Mouse (Mus musculus): ENCODE results near the gene Fam114a1. TPM values are rescaled to one million over a fixed set of nuclear protein-coding genes. Genes with fewer than 3 reads are reported as not detected.

The Fam114a1 gene
- total RNA-seq, 2 experiments from 2014 or later: 10.0 to 12.4 TPM

DNA sequence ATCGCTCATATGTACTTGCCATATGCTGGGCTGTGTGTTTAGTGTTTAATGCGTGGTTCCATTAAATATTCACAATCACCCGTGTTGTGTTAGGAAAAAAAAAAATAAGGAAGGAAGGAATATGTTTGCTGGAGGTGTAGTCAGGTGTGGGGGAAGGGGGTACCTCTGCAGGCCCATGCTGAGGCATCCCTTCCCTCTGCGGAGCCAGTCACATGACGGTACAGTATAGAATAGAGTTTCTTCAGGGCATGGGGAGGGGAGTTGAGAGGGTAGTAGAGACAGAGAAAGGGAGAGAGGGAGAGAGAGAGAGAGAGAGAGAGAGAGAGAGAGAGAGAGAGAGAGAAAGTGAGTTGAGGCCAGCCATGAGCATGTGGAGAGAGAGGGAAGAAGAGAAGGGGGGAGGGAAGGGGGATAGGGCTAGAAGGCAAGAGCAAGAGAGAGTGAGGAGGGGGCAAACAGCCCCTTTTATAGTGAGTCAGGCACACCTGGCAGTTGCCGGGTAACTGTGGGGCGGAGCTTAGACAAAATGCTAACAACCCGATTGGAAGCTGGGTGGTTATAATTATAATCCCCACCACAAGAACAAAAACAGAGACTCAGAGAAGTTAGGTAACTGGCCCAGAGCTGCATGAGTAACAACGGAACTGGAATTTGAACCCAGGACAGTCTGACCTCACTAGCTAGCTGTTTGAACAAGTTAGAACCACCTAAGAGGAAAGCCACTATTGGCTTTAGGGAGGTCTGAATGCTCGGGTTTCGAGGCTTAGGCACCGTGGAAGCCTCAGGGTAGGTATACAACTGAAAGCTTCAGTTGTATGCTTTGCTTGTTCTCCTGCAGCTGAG lies 76.8 kb downstream of the Fam114a1 start:
- intact Hi-C loops (cut with DNase I): no loop called here
- DNase-seq: no peak

DNA sequence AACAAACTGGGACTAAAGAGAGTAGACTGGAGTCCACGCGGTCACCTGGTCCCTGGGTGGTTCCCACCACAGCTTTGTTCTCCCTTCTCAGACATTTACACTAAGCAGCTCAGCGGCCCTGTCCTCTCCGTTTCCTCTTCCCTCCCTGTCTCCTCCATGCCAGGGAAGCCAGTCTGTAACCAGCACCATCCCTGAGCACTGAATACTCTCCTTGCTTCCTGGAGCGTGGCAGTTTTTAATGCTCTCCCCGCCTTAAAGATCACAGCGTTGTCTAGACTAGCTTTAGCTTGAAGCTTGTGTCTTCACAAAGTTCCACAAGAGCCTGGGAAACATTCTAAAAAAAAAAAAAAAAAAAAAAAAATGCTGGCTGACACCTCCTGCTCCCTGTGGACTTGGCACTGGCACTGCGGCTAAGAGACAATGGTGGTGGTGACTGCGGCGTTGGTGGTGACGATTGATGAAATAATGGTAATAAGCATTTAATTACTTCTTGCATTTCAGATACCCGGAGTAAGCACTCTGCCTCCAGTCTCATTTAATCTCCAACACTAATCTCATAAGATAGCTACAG lies 77.5 kb downstream of the Fam114a1 start:
- DNase-seq: no peak
- intact Hi-C loops (cut with DNase I): no loop called here

DNA sequence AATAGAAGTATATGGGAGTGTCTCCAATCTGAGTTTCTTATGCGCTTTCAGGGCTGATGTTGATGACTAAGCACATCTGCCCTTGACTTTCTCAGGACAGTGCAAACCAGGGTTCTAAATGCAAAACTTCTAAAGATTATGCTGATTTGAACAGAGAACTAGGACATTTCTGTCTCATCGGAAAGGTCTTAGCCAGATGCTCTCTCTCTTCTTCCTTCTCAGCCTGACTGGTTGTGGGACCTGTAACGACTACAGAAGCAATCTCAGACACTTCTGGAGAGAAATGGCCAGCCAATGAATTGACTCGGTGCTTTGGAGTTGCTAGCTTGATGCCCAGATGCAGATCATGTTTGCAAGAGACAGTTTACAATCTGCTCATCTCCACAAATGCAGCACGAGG lies 80.0 kb downstream of the Fam114a1 start:
- intact Hi-C loops (cut with DNase I): no loop called here
- no peak for DNase-seq

DNA sequence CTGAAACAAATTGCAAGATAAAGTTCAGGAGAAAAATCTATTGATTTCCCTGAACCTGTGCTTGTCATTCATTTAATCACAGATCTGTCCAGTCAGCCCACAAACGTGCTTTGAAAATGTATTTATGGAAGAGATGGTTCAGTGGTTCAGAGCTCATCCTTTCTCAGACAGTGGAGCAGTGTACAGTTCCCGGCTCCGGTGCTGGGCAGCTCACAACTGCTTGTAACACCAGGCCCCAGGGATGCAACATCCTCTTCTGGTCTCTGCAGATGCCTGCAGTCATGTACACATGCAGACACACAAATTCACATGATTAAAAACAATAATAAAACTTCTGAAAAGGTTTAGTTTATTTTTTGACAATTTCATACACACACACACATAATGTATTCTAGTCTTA lies 81.6 kb downstream of the Fam114a1 start:
- intact Hi-C loops (cut with DNase I): no loop called here
- DNase-seq: no peak

DNA sequence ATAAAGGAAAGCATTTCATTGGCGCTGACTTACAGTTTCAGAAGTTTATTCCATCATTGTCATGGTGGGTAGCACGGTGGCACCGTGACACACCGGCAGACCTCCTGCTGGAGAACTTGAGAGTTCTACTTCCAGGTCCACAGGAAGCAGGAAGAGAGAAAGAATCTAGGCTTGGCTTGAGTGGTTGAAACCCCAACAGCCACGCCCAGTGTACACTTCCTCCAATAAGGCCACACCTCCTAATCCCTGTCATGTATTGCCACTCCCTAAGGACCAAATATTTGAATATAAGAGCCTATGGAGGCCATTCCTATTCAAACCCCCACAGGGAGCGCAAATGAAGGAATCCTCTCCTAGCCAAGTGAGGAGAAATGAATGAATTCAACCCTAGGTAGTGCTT lies 87.7 kb downstream of the Fam114a1 start:
- intact Hi-C loops (cut with DNase I): no loop called here

DNA sequence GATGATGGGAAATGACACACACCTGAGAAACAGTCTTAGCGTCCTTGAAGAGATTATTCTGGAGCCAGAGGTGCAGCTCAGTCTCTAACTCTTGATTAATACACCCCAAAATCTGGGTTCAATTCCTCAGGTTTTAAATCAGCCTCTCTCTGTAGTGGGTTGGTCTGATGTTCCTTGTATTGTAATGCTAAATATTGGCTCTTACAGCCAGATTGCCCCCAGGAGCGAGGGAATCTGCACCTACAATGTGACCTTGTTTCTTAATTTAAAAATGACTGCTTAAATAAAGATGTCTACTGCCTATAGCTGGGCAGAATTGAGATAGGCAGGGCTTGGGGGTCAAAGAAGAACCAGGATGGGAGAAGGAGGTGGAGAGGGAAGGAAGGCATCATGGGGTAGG lies 89.9 kb downstream of the Fam114a1 start:
- no peak for DNase-seq
- intact Hi-C loops (cut with DNase I): no loop called here

More for the DNA sequence above, 87.7 kb downstream of the Fam114a1 start:
- DNase-seq: no peak

DNA sequence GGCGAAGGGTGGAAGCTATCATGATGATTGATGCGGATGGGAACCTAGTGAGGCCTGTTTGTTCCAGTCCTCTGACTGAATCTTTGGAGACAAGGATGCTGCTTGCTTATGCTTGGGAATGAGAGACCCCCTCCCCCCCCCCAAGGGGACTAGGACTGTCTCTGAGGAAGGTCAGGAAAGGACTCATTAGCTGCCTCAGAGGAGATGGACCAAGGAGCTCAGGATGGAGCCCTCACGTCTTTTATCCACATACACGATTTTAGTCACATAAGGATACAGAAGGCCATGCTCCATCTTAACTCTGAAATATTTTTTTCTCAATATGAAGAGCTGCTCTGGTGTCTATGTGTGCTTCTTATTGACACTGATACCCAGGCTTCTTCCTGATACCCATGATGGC lies 92.4 kb downstream of the Fam114a1 start:
- no peak for DNase-seq
- intact Hi-C loops (cut with DNase I): no loop called here

DNA sequence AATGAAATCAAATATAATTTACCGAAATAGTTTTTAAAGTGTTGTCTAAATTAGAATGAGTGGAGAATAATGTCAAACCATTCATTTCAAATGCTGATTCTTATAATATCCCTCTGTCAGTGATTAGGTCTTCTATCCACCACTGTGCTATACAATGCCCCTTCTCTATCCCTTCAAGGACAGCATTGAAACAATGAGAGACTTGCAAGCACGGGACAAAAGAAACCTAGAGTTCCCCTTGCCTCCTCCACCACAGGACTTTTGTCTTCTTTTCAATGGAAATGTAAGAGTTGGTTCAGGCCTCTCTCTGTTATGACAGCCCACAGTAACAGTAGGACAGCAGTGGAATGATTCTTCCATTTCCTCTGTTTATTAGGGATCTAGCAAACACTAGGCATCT lies 93.4 kb downstream of the Fam114a1 start:
- intact Hi-C loops (cut with DNase I): no loop called here
- no peak for DNase-seq

DNA sequence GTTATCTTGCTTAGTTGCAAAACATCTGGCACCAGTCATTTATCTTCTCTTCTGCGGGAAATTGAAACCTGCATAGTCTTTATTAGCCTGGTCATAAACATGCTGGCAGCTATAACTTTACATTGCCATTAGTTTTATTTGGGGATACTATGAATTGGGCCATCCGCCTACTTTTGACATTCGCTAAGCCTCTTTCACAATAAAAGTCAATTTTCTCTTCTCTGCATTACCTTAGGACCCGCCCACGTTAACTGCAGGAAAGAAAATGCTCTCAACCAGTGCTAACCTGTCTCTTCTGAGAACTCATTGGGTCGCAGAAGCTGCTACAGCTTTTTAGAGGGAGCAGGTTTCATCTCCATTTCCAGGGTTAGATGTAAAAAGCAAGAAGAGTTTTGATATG lies 98.3 kb downstream of the Fam114a1 start:
- intact Hi-C loops (cut with DNase I): no loop called here
- no peak for DNase-seq

DNA sequence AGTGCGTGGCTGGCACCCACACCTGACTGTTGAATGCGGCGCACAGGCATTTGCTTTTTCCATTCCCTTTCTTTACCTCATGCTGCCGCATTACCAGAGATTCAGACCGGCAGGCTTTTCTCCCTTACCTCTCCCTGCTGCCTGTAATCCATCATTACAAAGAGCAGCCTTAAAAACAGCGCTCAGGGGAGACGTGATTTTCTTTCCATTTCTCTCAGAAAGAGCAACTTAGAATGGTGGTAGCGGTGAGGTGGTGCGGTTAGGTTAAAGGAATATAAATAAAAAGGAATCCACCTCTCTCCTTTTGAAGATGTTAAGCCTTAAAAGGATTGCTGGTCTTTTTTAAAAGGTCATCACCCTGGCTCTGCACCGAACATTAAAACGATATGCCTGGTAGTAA lies 100.0 kb downstream of the Fam114a1 start:
- DNase-seq: no peak
- intact Hi-C loops (cut with DNase I): no loop called here

DNA sequence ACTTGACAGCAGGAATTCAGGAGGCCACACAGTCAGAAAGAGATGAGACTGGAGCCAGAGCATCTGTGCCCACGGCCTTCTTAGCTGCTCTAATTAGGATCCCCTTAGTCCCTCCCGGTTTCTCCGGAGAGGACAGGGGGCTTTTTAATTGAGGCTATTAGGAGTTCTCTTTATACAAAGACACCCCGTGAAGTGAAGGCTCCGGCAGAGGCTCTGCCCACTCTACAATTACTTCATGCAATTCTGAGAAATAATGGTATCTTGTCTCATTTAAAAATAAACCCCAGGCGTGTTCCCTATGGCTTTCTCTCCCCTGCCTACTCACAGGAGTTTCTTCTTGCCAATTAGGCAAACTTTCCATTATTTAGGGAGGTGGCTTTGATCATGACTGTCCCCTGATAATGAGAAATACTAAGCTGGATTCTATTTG lies 101.8 kb downstream of the Fam114a1 start:
- intact Hi-C loops (cut with DNase I): no loop called here
- DNase-seq: no peak

DNA sequence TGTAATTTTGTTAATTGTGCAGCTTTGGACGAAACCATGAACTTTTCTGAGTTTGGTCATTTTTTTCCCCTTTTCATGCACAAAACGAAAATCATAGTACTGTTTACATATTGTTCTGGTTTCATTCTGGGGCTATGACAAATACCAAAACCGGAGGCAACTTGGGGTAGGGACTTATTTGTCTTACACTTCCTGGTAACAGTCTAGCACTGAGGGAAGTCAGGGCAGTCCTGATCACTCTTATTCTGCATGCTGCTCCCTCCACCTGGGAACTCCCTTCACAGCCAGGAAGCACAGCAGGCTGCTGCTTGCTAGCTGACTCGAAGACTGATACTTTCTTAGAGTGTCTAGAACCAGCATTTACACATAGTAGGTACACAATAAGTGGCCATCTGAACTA lies 103.4 kb downstream of the Fam114a1 start:
- intact Hi-C loops (cut with DNase I): no loop called here
- no peak for DNase-seq

DNA sequence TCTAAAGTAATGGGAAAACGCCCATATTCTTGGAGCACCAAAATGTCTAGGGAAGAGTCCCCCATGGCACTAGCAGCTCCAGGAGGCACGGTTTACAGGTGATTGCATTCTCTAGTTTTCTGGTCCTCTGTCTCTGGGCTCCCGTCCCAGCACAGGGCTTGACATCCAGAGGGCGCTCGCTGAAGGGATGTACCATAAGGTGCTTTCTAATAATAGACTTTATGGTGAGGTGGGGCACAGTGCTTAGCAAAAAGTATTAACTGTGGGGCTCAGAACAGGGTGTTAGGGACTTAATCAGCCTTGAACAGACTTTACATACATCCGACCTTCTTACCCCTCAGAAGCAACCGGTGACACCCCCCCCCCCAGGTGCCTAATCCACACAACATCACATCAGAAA lies 104.8 kb downstream of the Fam114a1 start:
- intact Hi-C loops (cut with DNase I): loop anchor here (5.0 kb wide), 1 partner anchor 138 kb away; no protein-coding TSS in a partner anchor
- peak in 1 of 2 experiments; percentile 13 for DNase-seq

DNA sequence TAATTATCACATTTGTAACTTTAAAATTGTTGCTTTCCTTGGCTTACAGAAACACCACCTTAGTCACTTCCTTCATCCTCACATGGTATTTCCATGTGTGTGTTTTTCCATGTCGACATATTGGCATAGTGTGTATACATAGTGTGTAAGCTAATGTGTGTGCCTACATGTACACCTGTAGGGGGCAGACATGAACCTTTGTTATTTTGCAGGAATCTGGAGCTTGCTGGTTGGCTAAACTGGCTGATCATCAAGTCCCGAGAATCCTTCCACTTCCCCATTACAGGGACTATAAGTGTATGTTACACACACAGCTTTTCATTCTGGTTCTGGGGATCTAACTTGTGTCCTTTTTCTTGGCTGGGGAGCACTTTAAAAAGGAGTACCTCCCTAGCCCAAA lies 106.2 kb downstream of the Fam114a1 start:
- intact Hi-C loops (cut with DNase I): loop anchor here (5.0 kb wide), 1 partner anchor 136 kb away; no protein-coding TSS in a partner anchor

DNA sequence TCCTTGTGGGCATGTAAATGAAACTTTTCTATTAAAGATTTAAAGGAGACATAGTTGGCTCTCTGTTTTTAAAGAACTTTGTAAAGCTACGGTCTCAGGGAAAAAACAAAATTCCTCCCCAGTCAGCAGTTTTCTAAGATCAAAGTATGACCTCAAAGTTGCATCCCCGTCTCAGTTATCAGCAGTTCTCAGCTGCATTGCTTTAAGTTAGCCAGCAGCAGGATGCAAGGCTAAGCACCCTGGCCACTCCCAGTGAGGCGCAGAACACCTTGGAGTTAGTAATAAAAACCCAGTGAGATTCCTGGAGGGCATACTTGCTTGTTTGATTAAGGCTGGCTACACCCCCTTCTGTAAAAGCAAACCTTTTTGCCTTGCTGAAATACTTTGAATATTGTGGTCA lies 106.9 kb downstream of the Fam114a1 start:
- intact Hi-C loops (cut with DNase I): loop anchor here (5.0 kb wide), 1 partner anchor 136 kb away; no protein-coding TSS in a partner anchor
- no peak for DNase-seq

More for the DNA sequence above, 106.2 kb downstream of the Fam114a1 start:
- DNase-seq: no peak

DNA sequence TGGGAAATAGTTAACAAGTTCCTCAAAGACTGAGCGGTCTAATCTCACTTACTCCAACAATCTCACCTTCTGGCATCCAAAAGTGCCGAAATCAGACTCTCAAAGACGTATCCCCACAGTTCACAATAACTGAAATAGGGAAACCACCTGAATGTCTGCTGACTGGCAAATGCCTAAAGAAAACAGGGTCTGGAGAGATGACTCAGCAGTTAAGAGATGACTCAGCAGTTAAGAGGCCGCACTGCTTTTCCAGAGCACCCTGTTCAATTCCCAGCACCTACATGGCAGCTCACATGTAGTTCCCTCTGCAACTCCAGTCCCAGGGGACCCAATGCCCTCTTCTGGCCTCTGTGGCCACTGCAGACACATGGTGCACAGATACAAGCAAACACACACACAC lies 108.2 kb downstream of the Fam114a1 start:
- intact Hi-C loops (cut with DNase I): loop anchor here (5.0 kb wide), 1 partner anchor 134 kb away; no protein-coding TSS in a partner anchor
- DNase-seq: no peak

DNA sequence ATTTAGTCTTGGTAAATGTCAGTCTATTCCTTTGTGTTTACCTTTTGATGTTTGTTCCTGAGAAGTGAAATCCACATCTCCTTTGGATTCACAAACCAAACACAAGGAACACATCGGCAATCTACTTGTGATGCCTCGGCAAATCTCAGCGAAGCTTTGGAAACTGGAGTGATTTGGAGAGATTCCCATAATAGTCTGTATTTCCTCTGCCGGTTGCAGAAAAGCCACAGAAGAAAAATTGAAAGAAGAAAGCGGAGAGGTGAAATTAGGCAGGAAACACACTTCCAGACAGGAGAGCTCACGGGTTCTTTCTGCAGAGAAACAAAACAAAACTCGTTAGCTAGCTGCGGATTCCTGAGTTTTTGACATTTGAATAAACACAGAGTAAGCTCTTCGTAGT lies 110.0 kb downstream of the Fam114a1 start:
- no peak for DNase-seq
- intact Hi-C loops (cut with DNase I): loop anchor here (5.0 kb wide), 1 partner anchor 132 kb away; no protein-coding TSS in a partner anchor

DNA sequence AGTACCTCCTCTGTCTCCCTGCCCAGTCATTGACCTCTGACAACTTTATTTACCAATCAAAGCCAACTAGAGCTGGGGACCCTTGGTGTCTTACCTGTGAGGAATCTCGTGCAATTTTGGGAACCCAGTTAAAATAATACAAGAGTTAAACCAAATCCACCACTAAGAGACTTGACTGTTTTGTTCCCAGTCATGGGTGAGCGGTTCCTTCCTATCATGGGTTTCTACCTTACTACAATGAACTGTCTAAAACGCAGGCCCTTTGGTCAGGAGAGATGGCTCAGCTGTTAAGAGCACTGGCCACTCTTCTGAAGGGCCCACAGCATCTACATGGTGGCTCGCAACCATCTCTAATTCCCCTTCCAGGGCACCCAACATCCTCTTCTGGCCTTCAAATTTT lies 112.0 kb downstream of the Fam114a1 start:
- intact Hi-C loops (cut with DNase I): no loop called here
- no peak for DNase-seq

DNA sequence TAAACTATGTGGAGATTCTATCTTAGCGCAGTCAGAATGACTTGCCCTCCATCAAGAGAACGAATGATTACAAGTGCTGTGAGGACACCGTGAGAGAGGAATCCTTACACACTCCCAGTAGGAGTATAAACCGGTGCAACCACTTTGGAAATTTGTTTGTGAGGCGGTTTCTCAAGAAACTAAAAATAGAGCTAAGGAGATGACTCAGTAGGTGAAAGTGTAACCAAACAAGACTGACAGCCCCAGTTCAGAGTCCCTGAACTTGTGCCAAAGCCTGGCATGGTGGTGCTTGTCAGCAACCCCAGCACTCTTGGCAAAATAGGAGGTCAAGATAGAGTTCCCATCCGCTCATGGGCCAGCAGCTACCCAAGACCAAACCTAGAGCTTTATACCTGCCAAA lies 116.7 kb downstream of the Fam114a1 start:
- intact Hi-C loops (cut with DNase I): loop anchor here (5.0 kb wide), 1 partner anchor 101 kb away; no protein-coding TSS in a partner anchor
- peak; percentile 34 to 75 for DNase-seq

DNA sequence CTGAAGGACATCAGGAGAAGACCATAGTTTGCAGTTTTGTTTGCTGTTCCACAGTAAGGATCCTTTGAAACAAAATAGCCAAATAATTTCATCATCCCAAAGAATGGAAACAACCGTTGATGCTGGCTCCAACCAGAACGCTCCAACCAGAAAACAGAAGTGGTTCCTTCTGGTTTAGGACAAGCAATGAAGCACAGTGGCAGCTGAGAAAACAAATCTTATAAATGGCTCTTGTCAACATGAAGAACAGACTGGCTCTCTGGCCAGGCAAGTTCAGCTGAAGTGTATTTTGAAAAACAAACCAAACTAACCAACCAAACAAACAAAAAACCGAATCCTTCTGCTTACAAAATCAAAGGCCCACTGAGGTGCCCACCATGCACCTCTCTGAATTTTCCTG lies 119.8 kb downstream of the Fam114a1 start:
- no peak for DNase-seq
- intact Hi-C loops (cut with DNase I): loop anchor here (5.0 kb wide), 1 partner anchor 98 kb away; no protein-coding TSS in a partner anchor

DNA sequence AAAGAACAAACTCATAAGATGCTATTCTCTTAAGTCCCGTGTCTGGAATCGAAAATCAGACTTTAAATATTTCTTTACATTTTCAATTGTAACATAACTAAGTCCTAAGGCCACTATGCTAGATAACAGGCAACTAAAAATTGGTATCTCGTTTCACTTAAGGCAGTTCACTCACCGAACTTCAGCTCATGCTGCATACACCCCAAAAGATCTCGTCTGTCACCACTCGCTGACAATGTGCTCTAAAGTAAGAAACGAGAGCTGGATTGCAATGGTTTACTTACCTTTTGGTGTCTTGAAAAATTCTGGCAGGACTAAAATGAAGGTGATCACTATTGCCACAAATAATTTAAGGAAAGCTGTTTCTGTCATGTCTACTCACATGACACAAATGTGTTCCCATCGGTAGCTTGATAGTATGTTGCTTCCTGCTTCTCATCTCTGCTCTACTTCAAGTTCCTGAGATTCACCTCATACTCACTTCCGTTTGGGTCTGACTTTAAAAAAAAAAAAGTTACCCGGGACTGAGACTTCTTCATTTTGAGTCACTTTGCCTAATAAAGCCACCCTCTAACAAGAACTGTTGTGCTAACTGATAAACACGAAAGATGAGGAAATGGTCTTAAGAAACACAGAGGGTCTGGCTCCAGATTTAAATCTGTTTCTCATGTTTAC lies 121.5 kb downstream of the Fam114a1 start:
- intact Hi-C loops (cut with DNase I): no loop called here

More for the DNA sequence above, 121.5 kb downstream of the Fam114a1 start:
- no peak for DNase-seq

All from gastrocnemius, postnatal 36 days (tissue).